Mouse (Mus musculus) kidney, adult 2 months (tissue): ENCODE measurements around the gene Plbd2.

Experiments
- CTCF ChIP-seq: fragments of 200-500 bp; conservative IDR thresholded peaks from 2 replicates; pipeline ENCODE4 v1.5.1; 2011; ENCODE audit warnings: low read depth, mild to moderate bottlenecking, control low read depth, low read length, moderate library complexity, mixed read lengths; ENCODE audit not compliant: insufficient read depth, insufficient read length
- POLR2A ChIP-seq: fragments of 200-500 bp; IDR thresholded peaks from one replicate; pipeline ENCODE4 v1.6.1; 2011; ENCODE audit warnings: low read depth, low read length, control low read depth

DNA sequence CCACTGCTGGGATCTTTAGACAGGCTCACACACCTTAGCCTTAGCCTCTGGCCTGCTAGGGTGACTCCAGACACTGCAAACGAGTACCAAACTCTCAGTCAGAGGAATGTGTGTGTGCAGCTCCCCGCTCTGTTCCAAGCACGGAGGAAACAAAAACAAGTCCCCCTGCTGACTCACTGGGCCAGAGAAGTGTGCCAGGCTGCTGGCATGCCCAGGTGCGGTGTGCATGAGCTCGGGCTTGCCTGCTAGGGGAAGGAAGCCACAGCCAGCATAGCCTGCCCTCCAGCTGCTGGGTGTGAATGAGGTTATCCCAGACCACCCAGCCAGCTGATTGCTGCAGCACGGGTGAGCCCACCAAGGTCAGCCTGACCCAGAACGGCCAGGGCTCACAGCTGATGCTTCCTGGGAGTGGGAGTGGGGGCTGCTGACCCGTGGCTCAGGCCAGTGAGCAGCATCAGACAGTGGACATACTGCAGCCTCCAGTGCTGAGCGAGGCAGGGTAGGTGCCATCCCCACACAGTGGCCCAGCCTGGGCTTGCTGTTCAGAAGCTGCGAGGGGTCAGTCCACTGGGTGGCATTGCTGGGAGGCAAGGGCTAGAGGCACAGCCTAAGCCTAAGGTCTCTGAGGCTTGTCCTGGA is 8.2 kb downstream of the Plbd2 start:
- TF ChIP-seq CTCF = no peak
- TF ChIP-seq POLR2A = no peak
